Mouse (Mus musculus) naive thymus-derived CD4-positive, alpha-beta T cell, adult 2 months (primary cell): ENCODE measurements around the gene Rin1.

Experiments used
- DNase-seq: peaks from one replicate; pipeline ENCODE4 v3.0.0-alpha.2; 2011; ENCODE audit warnings: low read depth

Gene Rin1

GRCm38 (mm10) chr19:5041588-5041987 is 8.7 kb upstream of the Rin1 start:
- DNase-seq: no peak

- DNase-seq: no peak
These were observed 4.8 kb upstream of the Rin1 start for GRCm38 (mm10) chr19:5045531-5045930.

- DNase-seq: no peak
These were observed 1.9 kb upstream of the Rin1 start for GRCm38 (mm10) chr19:5048138-5049056.

- DNase-seq: no peak
These were observed 956 bp upstream of the Rin1 start for GRCm38 (mm10) chr19:5049325-5049724.

GRCm38 (mm10) chr19:5051031-5051430 is 750 bp downstream of the Rin1 start:
- no peak for DNase-seq

GRCm38 (mm10) chr19:5051515-5051914 is 1.2 kb downstream of the Rin1 start:
- no peak for DNase-seq

GRCm38 (mm10) chr19:5052166-5052822 is 2.0 kb downstream of the Rin1 start:
- DNase-seq: no peak

GRCm38 (mm10) chr19:5052853-5053252 is 2.6 kb downstream of the Rin1 start:
- DNase-seq: no peak

- DNase-seq: peak; percentile 59
These were observed 3.6 kb downstream of the Rin1 start for GRCm38 (mm10) chr19:5053909-5054308.

- no peak for DNase-seq
These were observed 6.0 kb downstream of the Rin1 start for GRCm38 (mm10) chr19:5056251-5056650.

- DNase-seq: no peak
These were observed 7.8 kb downstream of the Rin1 start for GRCm38 (mm10) chr19:5057876-5058775.

GRCm38 (mm10) chr19:5058801-5059771 is 8.8 kb downstream of the Rin1 start:
- DNase-seq: no peak

GRCm38 (mm10) chr19:5060365-5061330 is 10.4 kb downstream of the Rin1 start:
- no peak for DNase-seq

- no peak for DNase-seq
These were observed 11.8 kb downstream of the Rin1 start for GRCm38 (mm10) chr19:5062041-5062440.

GRCm38 (mm10) chr19:5062446-5062845 is 12.2 kb downstream of the Rin1 start:
- DNase-seq: no peak

GRCm38 (mm10) chr19:5065104-5065503 is 14.8 kb downstream of the Rin1 start:
- DNase-seq: no peak

GRCm38 (mm10) chr19:5067040-5067799 is 16.9 kb downstream of the Rin1 start:
- no peak for DNase-seq

- DNase-seq: no peak
These were observed 17.7 kb downstream of the Rin1 start, which contains the start of gene Cd248 for GRCm38 (mm10) chr19:5067867-5068569. Gene Cd248, plus strand, starts transcription at chr19:5068078.
